Mouse (Mus musculus): ENCODE data around the gene Sorl1. TPM values are rescaled to one million over a fixed set of nuclear protein-coding genes. Genes with fewer than 3 reads are reported as not detected.

Sorl1 gene
- polyA plus RNA-seq, 2 experiments = 1.1 to 1.4 TPM

- Histone ChIP-seq H3K27me3 (ENCODE audit: control insufficient read depth, insufficient read depth, low read length) (no peaks in the 10 kb centered on the region), H3K4me1 (replicated peaks; ENCODE audit: control insufficient read depth in 2 of 2, insufficient read depth in 2 of 2, low read length in 1 of 2) (no peaks in the 10 kb centered on the region), H3K4me3 (ENCODE audit: insufficient read depth in 1 of 2, low read depth in 2 of 2, low read length in 2 of 2) (no peak overlapping the region), H3K27ac (no peak overlapping the region), H3K4me2 (ENCODE audit: low read depth) (no peak overlapping the region), H3K9ac (replicated peaks) (no peak overlapping the region), H3K9me3 (ENCODE audit: control insufficient read depth, low read length) (no peaks in the 10 kb centered on the region), H3K36me3 (replicated peaks; ENCODE audit: control insufficient read depth, insufficient read depth, low read depth) (no peaks in the 10 kb centered on the region)
- ATAC-seq (ENCODE audit: insufficient read depth) = no peak
- WGBS (ENCODE audit: insufficient replicate concordance) = 59% methylated on average over 6 of the region's 6 CpGs
- TF ChIP-seq CTCF (IDR thresholded peaks at IDR 0.05; ENCODE audit: low read depth) = no peak
- no peak for TF ChIP-seq EP300 (IDR thresholded peaks at IDR 0.05; ENCODE audit: low read depth)
- DNase-seq (ENCODE audit: low read depth in 3 of 3, low spot score in 3 of 3) = no peak
These were observed 30.6 kb upstream of the Sorl1 start for GRCm38 (mm10) chr9:42154682-42155081.

- ATAC-seq (ENCODE audit: insufficient read depth) (no peak), DNase-seq (ENCODE audit: low read depth in 3 of 3, low spot score in 3 of 3) (no peak)
- TF ChIP-seq EP300 (IDR thresholded peaks at IDR 0.05; ENCODE audit: low read depth) = no peak
- TF ChIP-seq CTCF (IDR thresholded peaks at IDR 0.05; ENCODE audit: low read depth) = no peak
- 55% methylated on average over 6 of the region's 6 CpGs for WGBS (ENCODE audit: insufficient replicate concordance)
- Histone ChIP-seq H3K9ac (replicated peaks) (no peak overlapping the region), H3K27ac (no peak overlapping the region), H3K4me2 (ENCODE audit: low read depth) (no peak overlapping the region), H3K36me3 (replicated peaks; ENCODE audit: control insufficient read depth, insufficient read depth, low read depth) (no peaks in the 10 kb centered on the region), H3K9me3 (ENCODE audit: control insufficient read depth, low read length) (no peaks in the 10 kb centered on the region), H3K27me3 (ENCODE audit: control insufficient read depth, insufficient read depth, low read length) (no peaks in the 10 kb centered on the region), H3K4me3 (ENCODE audit: insufficient read depth in 1 of 2, low read depth in 2 of 2, low read length in 2 of 2) (no peak overlapping the region), H3K4me1 (replicated peaks; ENCODE audit: control insufficient read depth in 2 of 2, insufficient read depth in 2 of 2, low read length in 1 of 2) (no peaks in the 10 kb centered on the region)
These were observed 24.7 kb upstream of the Sorl1 start for GRCm38 (mm10) chr9:42148816-42149215.

- no peak overlapping the region for H3K27ac ChIP-seq
- H3K4me1 ChIP-seq (replicated peaks; ENCODE audit: control insufficient read depth in 2 of 2, insufficient read depth in 2 of 2, low read length in 1 of 2) = no peaks in the 10 kb centered on the region
- H3K36me3 ChIP-seq (replicated peaks; ENCODE audit: control insufficient read depth, insufficient read depth, low read depth) = no peaks in the 10 kb centered on the region
- ATAC-seq (ENCODE audit: insufficient read depth) = no peak
- no peak for DNase-seq (ENCODE audit: low read depth in 3 of 3, low spot score in 3 of 3)
- H3K27me3 ChIP-seq (ENCODE audit: control insufficient read depth, insufficient read depth, low read length) = no peaks in the 10 kb centered on the region
- no peak overlapping the region for H3K4me3 ChIP-seq (ENCODE audit: insufficient read depth in 1 of 2, low read depth in 2 of 2, low read length in 2 of 2)
- H3K9ac ChIP-seq (replicated peaks) = no peak overlapping the region
- no peaks in the 10 kb centered on the region for H3K9me3 ChIP-seq (ENCODE audit: control insufficient read depth, low read length)
- H3K4me2 ChIP-seq (ENCODE audit: low read depth) = no peak overlapping the region
- WGBS (ENCODE audit: insufficient replicate concordance) = 71% methylated on average over 4 of the region's 4 CpGs
- TF ChIP-seq EP300 (IDR thresholded peaks at IDR 0.05; ENCODE audit: low read depth) (no peak), CTCF (IDR thresholded peaks at IDR 0.05; ENCODE audit: low read depth) (no peak)
These were observed 23.9 kb upstream of the Sorl1 start for GRCm38 (mm10) chr9:42148036-42148435.

GRCm38 (mm10) chr9:42146463-42146862 is 22.4 kb upstream of the Sorl1 start:
- ATAC-seq (ENCODE audit: insufficient read depth) (no peak), DNase-seq (ENCODE audit: low read depth in 3 of 3, low spot score in 3 of 3) (no peak)
- Histone ChIP-seq H3K9ac (replicated peaks) (no peak overlapping the region), H3K27me3 (ENCODE audit: control insufficient read depth, insufficient read depth, low read length) (no peaks in the 10 kb centered on the region), H3K4me3 (ENCODE audit: insufficient read depth in 1 of 2, low read depth in 2 of 2, low read length in 2 of 2) (no peak overlapping the region), H3K4me1 (replicated peaks; ENCODE audit: control insufficient read depth in 2 of 2, insufficient read depth in 2 of 2, low read length in 1 of 2) (no peaks in the 10 kb centered on the region), H3K36me3 (replicated peaks; ENCODE audit: control insufficient read depth, insufficient read depth, low read depth) (no peaks in the 10 kb centered on the region), H3K9me3 (ENCODE audit: control insufficient read depth, low read length) (no peaks in the 10 kb centered on the region), H3K27ac (no peak overlapping the region), H3K4me2 (ENCODE audit: low read depth) (no peak overlapping the region)
- TF ChIP-seq CTCF (IDR thresholded peaks at IDR 0.05; ENCODE audit: low read depth) (no peak), EP300 (IDR thresholded peaks at IDR 0.05; ENCODE audit: low read depth) (no peak)
- WGBS (ENCODE audit: insufficient replicate concordance) = 57% methylated on average over 2 of the region's 2 CpGs

GRCm38 (mm10) chr9:42141549-42142210 is 17.6 kb upstream of the Sorl1 start:
- WGBS (ENCODE audit: insufficient replicate concordance) = 58% methylated on average over 6 of the region's 6 CpGs
- TF ChIP-seq EP300 (IDR thresholded peaks at IDR 0.05; ENCODE audit: low read depth) (no peak), CTCF (IDR thresholded peaks at IDR 0.05; ENCODE audit: low read depth) (no peak)
- ATAC-seq (ENCODE audit: insufficient read depth) (no peak), DNase-seq (ENCODE audit: low read depth in 3 of 3, low spot score in 3 of 3) (no peak)
- Histone ChIP-seq H3K9me3 (ENCODE audit: control insufficient read depth, low read length) (no peaks in the 10 kb centered on the region), H3K9ac (replicated peaks) (no peak overlapping the region), H3K4me1 (replicated peaks; ENCODE audit: control insufficient read depth in 2 of 2, insufficient read depth in 2 of 2, low read length in 1 of 2) (peaks cover 0 to 4% of the 10 kb centered on the region in 2 experiments; a peak in 2 of 4 replicates), H3K27ac (no peak overlapping the region), H3K4me2 (ENCODE audit: low read depth) (no peak overlapping the region), H3K4me3 (ENCODE audit: insufficient read depth in 1 of 2, low read depth in 2 of 2, low read length in 2 of 2) (no peak overlapping the region), H3K36me3 (replicated peaks; ENCODE audit: control insufficient read depth, insufficient read depth, low read depth) (no peaks in the 10 kb centered on the region), H3K27me3 (ENCODE audit: control insufficient read depth, insufficient read depth, low read length) (no peaks in the 10 kb centered on the region)
